Mouse (Mus musculus): ENCODE data around the gene Tfe3.
"Not testable (repeated sequence)": the region's sequence is repeated elsewhere in the genome, so short reads cannot be mapped to it uniquely, and the experiment has no call there.

Tfe3 gene

GRCm38 (mm10) chrX:7750432-7751116 is 11.8 kb upstream of the Tfe3 start, which contains the start of gene Ccdc120:
Ccdc120 (minus strand) TSS chrX:7750905.
- peak; percentile 57 to 63 for DNase-seq (ENCODE audit: low spot score in 2 of 2)

GRCm38 (mm10) chrX:7753627-7754026 is 8.7 kb upstream of the Tfe3 start:
- not testable (repeated sequence) for DNase-seq (ENCODE audit: low spot score in 2 of 2)

- DNase-seq (ENCODE audit: low spot score in 2 of 2) = no peak
Observed at GRCm38 (mm10) chrX:7762921-7763197, 499 bp downstream of the Tfe3 start.

- no peak for DNase-seq (ENCODE audit: low spot score in 2 of 2)
Observed at GRCm38 (mm10) chrX:7763631-7764393, 1.5 kb downstream of the Tfe3 start.

GRCm38 (mm10) chrX:7764657-7765280 is 2.4 kb downstream of the Tfe3 start:
- DNase-seq (ENCODE audit: low spot score in 2 of 2) = no peak

GRCm38 (mm10) chrX:7765281-7765670 is 2.9 kb downstream of the Tfe3 start:
- no peak for DNase-seq (ENCODE audit: low spot score in 2 of 2)

GRCm38 (mm10) chrX:7765764-7766163 is 3.4 kb downstream of the Tfe3 start:
- no peak for DNase-seq (ENCODE audit: low spot score in 2 of 2)

GRCm38 (mm10) chrX:7769302-7770017 is 7.1 kb downstream of the Tfe3 start:
- no peak for DNase-seq (ENCODE audit: low spot score in 2 of 2)

- no peak for DNase-seq (ENCODE audit: low spot score in 2 of 2)
Observed at GRCm38 (mm10) chrX:7772766-7773165, 10.4 kb downstream of the Tfe3 start.

- no peak for DNase-seq (ENCODE audit: low spot score in 2 of 2)
Observed at GRCm38 (mm10) chrX:7775501-7776205, 13.3 kb downstream of the Tfe3 start.

- peak in 1 of 2 experiments; percentile 39 for DNase-seq (ENCODE audit: low spot score in 2 of 2)
Observed at GRCm38 (mm10) chrX:7776329-7777082, 14.1 kb downstream of the Tfe3 start.

- no peak for DNase-seq (ENCODE audit: low spot score in 2 of 2)
Observed at GRCm38 (mm10) chrX:7778450-7779244, 16.3 kb downstream of the Tfe3 start.

GRCm38 (mm10) chrX:7779294-7779693 is 16.9 kb downstream of the Tfe3 start:
- DNase-seq (ENCODE audit: low spot score in 2 of 2) = no peak

GRCm38 (mm10) chrX:7782603-7783092 is 20.3 kb downstream of the Tfe3 start:
- no peak for DNase-seq (ENCODE audit: low spot score in 2 of 2)

- peak; percentile 18 to 38 for DNase-seq (ENCODE audit: low spot score in 2 of 2)
Observed at GRCm38 (mm10) chrX:7789542-7790136, 27.3 kb downstream of the Tfe3 start, which contains the start of gene Gripap1. Gripap1 (plus strand) TSS chrX:7789765.

GRCm38 (mm10) chrX:7790309-7790708 is 27.9 kb downstream of the Tfe3 start:
- DNase-seq (ENCODE audit: low spot score in 2 of 2) = no peak

GRCm38 (mm10) chrX:7793361-7793760 is 31.0 kb downstream of the Tfe3 start:
- no peak for DNase-seq (ENCODE audit: low spot score in 2 of 2)

- DNase-seq (ENCODE audit: low spot score in 2 of 2) = no peak
Observed at GRCm38 (mm10) chrX:7795016-7795415, 32.7 kb downstream of the Tfe3 start.

- no peak for DNase-seq (ENCODE audit: low spot score in 2 of 2)
Observed at GRCm38 (mm10) chrX:7797327-7797726, 35.0 kb downstream of the Tfe3 start.
